Mouse (Mus musculus) small intestine, adult 2 months (tissue): ENCODE data around the gene Gsk3b. TPM values are rescaled to one million over a fixed set of nuclear protein-coding genes. Genes with fewer than 3 reads are reported as not detected.
"Not testable (repeated sequence)": the region's sequence is repeated elsewhere in the genome, so short reads cannot be mapped to it uniquely, and the experiment has no call there.

Experiments
- H3K27ac ChIP-seq: fragments of 200-500 bp; 2 replicates; pipeline ENCODE4 v1.5.1; 2012; ENCODE audit warnings: low read depth, low read length, control low read depth, inconsistent platforms; ENCODE audit not compliant: insufficient read depth
- H3K27me3 ChIP-seq: fragments of 200-500 bp; 2 replicates; pipeline ENCODE4 v1.6.1; 2012; ENCODE audit warnings: mild to moderate bottlenecking, moderate library complexity, low read length, inconsistent platforms; ENCODE audit not compliant: control insufficient read depth, insufficient read depth
- H3K36me3 ChIP-seq: fragments of 200-500 bp; 2 replicates; pipeline ENCODE4 v1.6.1; 2012; ENCODE audit warnings: mild to moderate bottlenecking, low read length, control low read depth, inconsistent platforms; ENCODE audit not compliant: control insufficient read depth, insufficient read depth
- H3K4me1 ChIP-seq: fragments of 200-500 bp; 2 replicates; pipeline ENCODE4 v1.6.1; 2012; ENCODE audit warnings: low read length, inconsistent platforms, mixed read lengths; ENCODE audit not compliant: control insufficient read depth, insufficient read depth, insufficient read length
- H3K4me3 ChIP-seq: fragments of 200-500 bp; 2 replicates; pipeline ENCODE4 v1.5.1; 2012; ENCODE audit warnings: low read depth, mild to moderate bottlenecking, control low read depth, inconsistent platforms, low read length, moderate library complexity
- CTCF ChIP-seq: fragments of 200-500 bp; IDR thresholded peaks from 2 replicates; pipeline ENCODE4 v1.5.1; 2012; ENCODE audit warnings: low read depth, mild to moderate bottlenecking, control low read depth, inconsistent platforms, low read length, moderate library complexity, mixed read lengths; ENCODE audit not compliant: insufficient replicate concordance, insufficient read length; ENCODE audit errors: extremely low read depth
- POLR2A ChIP-seq: fragments of 200-500 bp; IDR thresholded peaks from 2 replicates; pipeline ENCODE4 v1.6.1; 2012; ENCODE audit warnings: low read depth, mild to moderate bottlenecking, control low read depth, inconsistent platforms, low read length, moderate library complexity
- WGBS: fragments of 180-500 bp; shearing (Covaris S2); methylation state at CpG from one replicate; pipeline ENCODE4 v1.1.7; 2018; 5-methylcytosine and 5-hydroxymethylcytosine counted together
- polyA plus RNA-seq: library from polyadenylated mRNA; depleted of rRNA; stranded (reverse); fragments of >200 nt; gene quantifications from 2 replicates; pipeline ENCODE4 v1.2.3, GENCODE M21; 2012

The Gsk3b gene
- polyA plus RNA-seq, 1 experiment = 18.7 TPM

GRCm38 (mm10) chr16:38190531-38190930, 101.7 kb downstream of the Gsk3b start:
- Histone ChIP-seq H3K36me3 (peaks cover 27% of the 10 kb centered on the region), H3K27ac (0 out of 2 replicates have a peak overlapping the region, but pooled peaks have one; percentile 32), H3K4me1 (peaks cover 2% of the 10 kb centered on the region; the same call in 1 of the 2 replicates), H3K27me3 (no peaks in the 10 kb centered on the region), H3K4me3 (no peak overlapping the region)
- 74% methylated on average over 3 of the region's 3 CpGs for WGBS
- TF ChIP-seq CTCF (no peak), POLR2A (no peak)

- H3K36me3 ChIP-seq = peaks cover 27% of the 10 kb centered on the region
- TF ChIP-seq POLR2A (no peak), CTCF (no peak)
- WGBS = 29% methylated on average over 6 of the region's 6 CpGs
These were observed 102.7 kb downstream of the Gsk3b start for GRCm38 (mm10) chr16:38191460-38191859.

GRCm38 (mm10) chr16:38192640-38193039, 103.8 kb downstream of the Gsk3b start:
- Histone ChIP-seq H3K4me3 (no peak overlapping the region), H3K4me1 (peaks cover 2% of the 10 kb centered on the region; the same call in 1 of the 2 replicates), H3K27ac (no peak overlapping the region), H3K36me3 (peaks cover 25% of the 10 kb centered on the region), H3K27me3 (no peaks in the 10 kb centered on the region)
- no peak for TF ChIP-seq CTCF
- WGBS = 87% methylated on average over 6 of the region's 6 CpGs

More at GRCm38 (mm10) chr16:38191460-38191859, 102.7 kb downstream of the Gsk3b start:
- H3K4me3 ChIP-seq = no peak overlapping the region
- H3K27me3 ChIP-seq = no peaks in the 10 kb centered on the region
- peak overlapping the region; percentile 77; the same call in 1 of the 2 replicates for H3K27ac ChIP-seq
- peaks cover 2% of the 10 kb centered on the region; the same call in 1 of the 2 replicates for H3K4me1 ChIP-seq

GRCm38 (mm10) chr16:38197299-38197698, 108.5 kb downstream of the Gsk3b start:
- WGBS = 35% methylated on average over 4 of the region's 4 CpGs
- TF ChIP-seq POLR2A = no peak
- TF ChIP-seq CTCF = no peak
- H3K36me3 ChIP-seq = peaks cover 22% of the 10 kb centered on the region

GRCm38 (mm10) chr16:38205272-38205671, 116.5 kb downstream of the Gsk3b start:
- whole genome bisulfite sequencing = 98% methylated on average over 7 of the region's 7 CpGs
- TF ChIP-seq CTCF (no peak), POLR2A (no peak)
- H3K4me3 ChIP-seq = no peak overlapping the region
- no peaks in the 10 kb centered on the region for H3K4me1 ChIP-seq
- H3K27ac ChIP-seq = no peak overlapping the region
- H3K36me3 ChIP-seq = peaks cover 24% of the 10 kb centered on the region
- H3K27me3 ChIP-seq = no peaks in the 10 kb centered on the region

More at GRCm38 (mm10) chr16:38197299-38197698, 108.5 kb downstream of the Gsk3b start:
- Histone ChIP-seq H3K4me1 (no peaks in the 10 kb centered on the region; the same call in 1 of the 2 replicates), H3K27me3 (no peaks in the 10 kb centered on the region), H3K4me3 (no peak overlapping the region), H3K27ac (no peak overlapping the region)

- H3K4me1 ChIP-seq, H3K27ac ChIP-seq, H3K4me3 ChIP-seq, H3K27me3 ChIP-seq: not testable (repeated sequence)
- 93% methylated on average over 5 of the region's 5 CpGs for WGBS
- peaks cover 35% of the 10 kb centered on the region for H3K36me3 ChIP-seq
These were observed 133.7 kb downstream of the Gsk3b start for GRCm38 (mm10) chr16:38222491-38222890.

GRCm38 (mm10) chr16:38236936-38237585, 148.3 kb downstream of the Gsk3b start:
- H3K27me3 ChIP-seq = no peaks in the 10 kb centered on the region
- no peaks in the 10 kb centered on the region for H3K4me1 ChIP-seq
- peaks cover 14% of the 10 kb centered on the region for H3K36me3 ChIP-seq
- 72% methylated on average over 4 of the region's 4 CpGs for WGBS
- no peak overlapping the region for H3K27ac ChIP-seq
- TF ChIP-seq CTCF (no peak), POLR2A (no peak)
- no peak overlapping the region for H3K4me3 ChIP-seq
